ENCODE assay signal across 16 mouse cellular contexts in genomic region chr16:38596099-38596498, GRCm38 (mm10).
"Had no signal": no experiment of that assay in that cellular context is flagged by ENCODE, and none has a peak within 500 bp of the region (broad histone marks: within the 10 kb centered on the region; RNA-seq: fewer than 3 reads in every experiment).

No protein-coding gene starts in this region.

- DNase-seq: retina, postnatal 1 day; right cerebral cortex, adult 18-20 months; right cerebral cortex, postnatal 14 days; right cerebral cortex, postnatal 25 days; right cerebral cortex, postnatal 4 days; spleen, adult 18-20 months; thymus, adult 18-20 months; thymus, adult 2 months; thymus, postnatal 14 days; thymus, postnatal 25 days; thymus, postnatal 36 days; thymus, postnatal 4 days had no signal

- H3K9ac ChIP-seq: neural tube, embryonic 13.5 days; neural tube, embryonic 15.5 days; stomach, embryonic 15.5 days had no signal

- H3K4me1 ChIP-seq: neural tube, embryonic 13.5 days; neural tube, embryonic 15.5 days; stomach, embryonic 15.5 days had no signal

- H3K27ac ChIP-seq: neural tube, embryonic 13.5 days; neural tube, embryonic 15.5 days; stomach, embryonic 15.5 days; stomach, postnatal 0 days had no signal

- H3K27me3 ChIP-seq: neural tube, embryonic 13.5 days; neural tube, embryonic 15.5 days; stomach, embryonic 15.5 days had no signal

- H3K9me3 ChIP-seq: neural tube, embryonic 13.5 days; neural tube, embryonic 15.5 days; stomach, embryonic 15.5 days had no signal

- H3K4me2 ChIP-seq: neural tube, embryonic 13.5 days; neural tube, embryonic 15.5 days; stomach, embryonic 15.5 days had no signal

- H3K4me3 ChIP-seq: neural tube, embryonic 13.5 days; neural tube, embryonic 15.5 days; stomach, embryonic 15.5 days had no signal
